Mouse (Mus musculus) CH12.LX (cell line): Measurements from ENCODE around the gene Hirip3.

ENCODE experiments used
- BHLHE40 ChIP-seq: IDR thresholded peaks from 2 replicates; pipeline ENCODE4 v1.6.1; 2011; ENCODE audit warnings: mild to moderate bottlenecking, low read depth, low read length, improper control_type of control experiment
- CTCF ChIP-seq, 2 experiments: IDR thresholded peaks in 1 of 2; conservative IDR thresholded peaks in 1 of 2; 2 replicates each; pipeline ENCODE4 v1.5.1; 2011 to 2012; ENCODE audit warnings: low read depth in 2 of 2, low read length in 2 of 2, improper control_type of control experiment in 1 of 2, inconsistent platforms in 1 of 2, mild to moderate bottlenecking in 1 of 2, moderate library complexity in 1 of 2
- ETS1 ChIP-seq: conservative IDR thresholded peaks from 2 replicates; pipeline ENCODE4 v1.6.1; 2012; ENCODE audit warnings: low read depth, mild to moderate bottlenecking, inconsistent platforms, low read length, improper control_type of control experiment, moderate library complexity
- GABPA ChIP-seq: IDR thresholded peaks from 2 replicates; pipeline ENCODE4 v1.6.1; 2012; ENCODE audit warnings: low read depth, low read length, improper control_type of control experiment, inconsistent platforms; ENCODE audit not compliant: insufficient replicate concordance
- HCFC1 ChIP-seq: IDR thresholded peaks from 2 replicates; pipeline ENCODE4 v1.6.1; 2012; ENCODE audit warnings: low read depth, mild to moderate bottlenecking, inconsistent platforms, low read length, improper control_type of control experiment
- MAFK ChIP-seq: IDR thresholded peaks from 2 replicates; pipeline ENCODE4 v1.6.1; 2011; ENCODE audit warnings: low read length, improper control_type of control experiment; ENCODE audit not compliant: insufficient replicate concordance
- UBTF ChIP-seq: IDR thresholded peaks from 2 replicates; pipeline ENCODE4 v1.6.1; 2012; ENCODE audit warnings: low read depth, mild to moderate bottlenecking, inconsistent platforms, low read length, improper control_type of control experiment, moderate library complexity
- ZMIZ1 ChIP-seq: IDR thresholded peaks from 2 replicates; pipeline ENCODE4 v1.6.1; 2012; ENCODE audit warnings: low read depth, mild to moderate bottlenecking, inconsistent platforms, low read length, improper control_type of control experiment

GRCm38 (mm10) chr7:126856741-126857420, 4.9 kb upstream of the Hirip3 start:
- TF ChIP-seq MAFK (no peak), HCFC1 (no peak), GABPA (no peak), ZMIZ1 (no peak), ETS1 (no peak), BHLHE40 (no peak), CTCF (conservative IDR thresholded peaks at IDR 0.05 in 1 of 2, IDR thresholded peaks at IDR 0.05 in 1 of 2; ENCODE audit: low read depth in 2 of 2, low read length in 2 of 2) (no peak), UBTF (no peak)
